Mouse (Mus musculus) forebrain, postnatal 0 days (tissue): ENCODE data around the gene Lmna. TPM values are rescaled to one million over a fixed set of nuclear protein-coding genes. Genes with fewer than 3 reads are reported as not detected.

Source experiments
- ATAC-seq: fragments of 200-750 bp; cut with Nextera tagmentation; 2 replicates; pipeline ENCODE4 v1.8.0; 2017; ENCODE audit warnings: mild to moderate bottlenecking, moderate library complexity
- DNase-seq: peaks from one replicate; pipeline ENCODE4 v3.0.0-alpha.2; 2015
- H3K27ac ChIP-seq: fragments of 300-500 bp; sonication (generic); 2 replicates; pipeline ENCODE4 v1.5.1; 2014; ENCODE audit warnings: low read depth, mild to moderate bottlenecking, antibody characterized with exemption, low read length, moderate library complexity, mixed read lengths
- H3K27me3 ChIP-seq: fragments of 300-500 bp; sonication (generic); 2 replicates; pipeline ENCODE4 v1.6.1; 2014; ENCODE audit warnings: mild to moderate bottlenecking, low read length, mixed read lengths; ENCODE audit not compliant: insufficient read depth
- H3K36me3 ChIP-seq: fragments of 300-500 bp; sonication (generic); 2 replicates; pipeline ENCODE4 v1.6.1; 2014; ENCODE audit warnings: mild to moderate bottlenecking, moderate library complexity; ENCODE audit not compliant: insufficient read depth
- H3K4me1 ChIP-seq: fragments of 300-500 bp; sonication (generic); 2 replicates; pipeline ENCODE4 v1.6.1; 2014; ENCODE audit warnings: antibody characterized with exemption; ENCODE audit not compliant: insufficient read depth
- H3K4me2 ChIP-seq: fragments of 300-500 bp; sonication (generic); 2 replicates; pipeline ENCODE4 v1.6.1; 2014; ENCODE audit warnings: low read depth, mild to moderate bottlenecking, moderate library complexity
- H3K4me3 ChIP-seq: fragments of 300-500 bp; sonication (generic); 2 replicates; pipeline ENCODE4 v1.5.1; 2014; ENCODE audit warnings: low read depth, low read length, mixed read lengths
- H3K9ac ChIP-seq: fragments of 300-500 bp; sonication (generic); 2 replicates; pipeline ENCODE4 v1.6.1; 2014; ENCODE audit warnings: mild to moderate bottlenecking
- H3K9me3 ChIP-seq: fragments of 300-500 bp; sonication (generic); 2 replicates; pipeline ENCODE4 v1.6.1; 2016; ENCODE audit warnings: low read length
- CTCF ChIP-seq: sonication (generic); IDR thresholded peaks from 2 replicates; pipeline ENCODE4 v1.5.1; 2016; ENCODE audit warnings: antibody characterized with exemption, control low read depth, low read depth
- WGBS: fragments of 180-500 bp; shearing (Covaris S2); extraction: QIAGEN DNeasy Blood & Tissue Kit; methylation state at CpG from one replicate; pipeline ENCODE4 v1.1.7; 2014; 5-methylcytosine and 5-hydroxymethylcytosine counted together
- polyA plus RNA-seq: library from polyadenylated mRNA; unstranded; fragments of >200 nt; fragmentation: Nextera tagmentation; extraction: Ambion mirVana; gene quantifications from 2 replicates; pipeline ENCODE4 v1.2.1, GENCODE M21; 2015
- total RNA-seq: library from RNA; depleted of rRNA; stranded (reverse); fragments of >200 nt; gene quantifications from 2 replicates; pipeline ENCODE4 v1.2.3, GENCODE M21; 2014

Lmna gene
- total and polyA plus RNA-seq, 2 experiments from 2014 or later = 51.4 to 71.3 TPM

DNA sequence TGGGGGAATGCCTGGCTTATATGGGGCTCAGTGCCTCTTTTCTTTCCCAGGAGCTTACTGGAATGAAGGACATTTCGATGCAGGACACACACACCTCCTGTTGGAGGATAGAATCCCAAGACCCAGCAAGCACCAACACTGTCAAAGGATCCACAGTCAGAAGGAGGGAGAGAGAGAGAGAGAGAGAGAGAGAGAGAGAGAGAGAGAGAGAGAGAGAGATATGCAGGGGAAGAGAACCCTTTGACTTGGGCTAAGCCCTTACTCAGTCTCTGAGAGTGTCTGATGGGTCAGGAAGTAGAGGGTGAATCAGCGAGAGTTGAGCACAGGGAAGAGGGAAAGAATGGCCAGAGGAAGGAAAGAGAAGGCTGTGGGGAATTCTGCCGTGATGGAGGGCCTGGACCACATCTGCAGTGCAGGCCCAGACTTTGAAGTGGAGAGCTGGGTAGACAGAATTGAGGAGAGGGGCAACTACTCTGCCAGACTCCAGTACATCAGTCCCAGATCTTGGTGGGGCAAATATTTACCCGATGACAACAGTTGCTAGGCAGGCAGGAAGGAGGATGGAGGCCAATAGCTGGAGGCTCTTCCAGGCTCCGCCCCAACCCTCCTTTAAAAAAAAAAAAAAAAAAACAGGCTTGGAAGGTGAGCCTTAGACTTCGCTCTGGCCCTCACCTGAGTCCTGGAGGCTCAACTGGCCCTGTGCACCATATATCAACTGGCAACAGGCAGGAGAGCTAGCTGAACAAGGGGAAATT is 2.6 kb upstream of the Lmna start:
- H3K4me1 ChIP-seq = peaks cover 14% of the 10 kb centered on the region; the same call in 1 of the 2 replicates
- DNase-seq (no peak), ATAC-seq (no peak)
- H3K4me2 ChIP-seq = no peak overlapping the region
- H3K27ac ChIP-seq = no peak overlapping the region
- no peak for TF ChIP-seq CTCF
- no peak overlapping the region for H3K9ac ChIP-seq
- no peak overlapping the region for H3K4me3 ChIP-seq
- no peaks in the 10 kb centered on the region for H3K27me3 ChIP-seq
- no peaks in the 10 kb centered on the region for H3K9me3 ChIP-seq
- 37% methylated on average over 6 of the region's 6 CpGs for WGBS
- no peaks in the 10 kb centered on the region for H3K36me3 ChIP-seq

DNA sequence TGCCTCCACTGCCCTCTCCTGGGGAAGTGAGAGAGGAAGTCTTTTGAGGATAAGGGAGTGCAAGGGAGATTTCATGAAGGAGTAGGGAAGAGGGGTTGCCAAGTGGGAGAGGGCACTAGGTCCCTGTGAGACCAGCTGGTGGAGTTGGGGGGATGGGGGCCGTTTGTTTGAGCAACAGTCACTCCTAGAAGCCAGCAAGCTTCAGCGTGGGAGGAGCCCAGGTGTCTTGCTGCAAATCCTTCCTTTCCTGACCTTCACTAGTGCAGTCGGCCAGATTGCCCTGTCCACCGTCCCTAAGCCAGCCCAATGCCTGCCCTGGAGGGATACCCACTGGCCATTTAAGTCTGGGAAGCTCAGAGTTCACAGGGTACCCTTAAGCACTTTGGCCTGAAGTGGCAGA is 1.8 kb upstream of the Lmna start:
- TF ChIP-seq CTCF = no peak
- H3K9me3 ChIP-seq = no peaks in the 10 kb centered on the region
- H3K36me3 ChIP-seq = no peaks in the 10 kb centered on the region
- peaks cover 14% of the 10 kb centered on the region; the same call in 1 of the 2 replicates for H3K4me1 ChIP-seq
- ATAC-seq (no peak), DNase-seq (no peak)
- H3K27ac ChIP-seq = no peak overlapping the region
- H3K4me2 ChIP-seq = no peak overlapping the region
- H3K4me3 ChIP-seq = no peak overlapping the region
- no peaks in the 10 kb centered on the region for H3K27me3 ChIP-seq
- WGBS = 66% methylated on average over 4 of the region's 4 CpGs
- H3K9ac ChIP-seq = no peak overlapping the region

DNA sequence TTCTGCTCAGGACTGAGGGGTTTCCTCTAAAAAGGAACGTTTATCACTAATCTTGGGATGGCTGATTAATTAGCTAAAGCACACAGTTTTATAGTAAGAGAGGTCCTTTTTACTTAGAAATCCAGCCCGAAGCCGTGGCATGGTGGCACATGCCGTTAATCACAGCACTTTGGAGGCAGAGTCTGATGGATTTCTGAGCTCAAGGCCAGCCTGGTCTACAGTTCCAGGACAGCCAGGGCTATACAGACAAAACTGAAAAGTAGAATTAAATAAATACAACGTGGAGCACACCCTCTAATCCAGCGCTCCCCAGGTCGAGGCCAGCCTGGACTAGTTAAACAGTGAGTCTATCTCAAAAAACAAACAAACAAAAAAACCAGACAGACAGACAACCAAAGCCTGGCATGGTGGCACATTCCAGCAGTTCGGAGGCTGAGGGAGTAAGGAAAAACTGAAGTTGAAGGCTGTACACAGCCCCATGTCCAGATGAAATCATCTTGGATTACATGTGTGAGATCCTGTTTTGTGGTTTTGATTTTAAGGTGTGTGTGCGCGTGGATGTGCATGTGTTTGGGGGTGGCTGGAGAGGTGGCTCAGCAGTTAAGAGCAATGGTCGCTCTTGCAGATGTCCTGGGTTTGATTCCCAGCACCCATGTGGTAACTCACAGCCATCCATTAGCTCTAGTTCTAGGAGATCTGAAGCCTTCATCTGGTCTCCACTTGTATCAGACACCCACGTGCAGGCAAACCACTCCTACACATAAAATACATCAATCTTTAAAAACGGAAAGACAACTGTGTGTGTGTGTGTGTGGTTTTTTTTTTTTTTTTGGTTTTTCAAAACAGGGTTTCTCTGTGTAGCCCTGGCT is 899 bp upstream of the Lmna start:
- no peak for ATAC-seq
- 49% methylated on average over 13 of the region's 13 CpGs for WGBS

GRCm38 (mm10) chr3:88509250-88509649 is 506 bp downstream of the Lmna start:
- H3K4me2 ChIP-seq = peak overlapping the region; percentile 61
- DNase-seq (no peak), ATAC-seq (no peak)
- H3K9ac ChIP-seq = peak overlapping the region; percentile 57
- no peaks in the 10 kb centered on the region; the same call in 1 of the 2 replicates for H3K27me3 ChIP-seq
- H3K27ac ChIP-seq = peak overlapping the region; percentile 85
- H3K4me1 ChIP-seq = peaks cover 14% of the 10 kb centered on the region; the same call in 1 of the 2 replicates
- no peak for TF ChIP-seq CTCF
- peak overlapping the region; percentile 38 for H3K4me3 ChIP-seq
- 62% methylated on average over 3 of the region's 3 CpGs for WGBS
- H3K9me3 ChIP-seq = no peaks in the 10 kb centered on the region
- no peaks in the 10 kb centered on the region for H3K36me3 ChIP-seq

More for the DNA sequence above, 899 bp upstream of the Lmna start:
- Histone ChIP-seq H3K27me3 (no peaks in the 10 kb centered on the region), H3K4me2 (peak overlapping the region; percentile 61), H3K4me3 (peak overlapping the region; percentile 38), H3K9me3 (no peaks in the 10 kb centered on the region), H3K9ac (peak overlapping the region; percentile 57), H3K27ac (peak overlapping the region; percentile 85), H3K36me3 (no peaks in the 10 kb centered on the region), H3K4me1 (peaks cover 14% of the 10 kb centered on the region; the same call in 1 of the 2 replicates)
- TF ChIP-seq CTCF = no peak
- no peak for DNase-seq

DNA sequence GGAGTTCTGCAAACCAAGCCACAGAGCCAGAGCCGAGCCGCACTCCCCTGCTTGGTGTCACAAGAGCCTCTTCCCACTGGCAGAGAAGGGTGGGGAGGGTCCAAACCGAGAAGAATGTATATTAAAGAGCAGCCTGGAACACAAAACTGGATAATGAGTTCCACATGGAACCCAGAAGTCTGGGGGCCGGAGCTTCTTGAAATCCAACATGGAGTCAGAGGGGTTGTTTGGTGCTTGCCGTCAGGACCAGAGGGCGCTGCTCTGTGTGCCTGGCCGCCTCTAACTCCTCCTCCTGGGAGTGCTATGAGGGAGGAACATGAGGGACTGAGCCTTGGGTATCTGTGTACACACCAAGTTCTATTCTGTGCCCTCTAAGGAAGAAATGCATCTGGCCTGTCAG is 4.0 kb downstream of the Lmna start:
- no peak for ATAC-seq
- H3K4me1 ChIP-seq = peaks cover 29% of the 10 kb centered on the region
- 55% methylated on average over 7 of the region's 7 CpGs for WGBS
- no peak overlapping the region for H3K4me3 ChIP-seq
- H3K9ac ChIP-seq = no peak overlapping the region
- no peaks in the 10 kb centered on the region; the same call in 1 of the 2 replicates for H3K27me3 ChIP-seq
- no peak for DNase-seq
- no peaks in the 10 kb centered on the region for H3K9me3 ChIP-seq
- H3K36me3 ChIP-seq = no peaks in the 10 kb centered on the region
- no peak overlapping the region for H3K4me2 ChIP-seq
- no peak for TF ChIP-seq CTCF
- no peak overlapping the region for H3K27ac ChIP-seq

GRCm38 (mm10) chr3:88505081-88505480 is 4.7 kb downstream of the Lmna start:
- no peak for ATAC-seq
- H3K27ac ChIP-seq = no peak overlapping the region

More at GRCm38 (mm10) chr3:88505081-88505480, 4.7 kb downstream of the Lmna start:
- Histone ChIP-seq H3K9ac (no peak overlapping the region), H3K9me3 (no peaks in the 10 kb centered on the region), H3K4me3 (no peak overlapping the region), H3K36me3 (no peaks in the 10 kb centered on the region), H3K27me3 (no peaks in the 10 kb centered on the region; the same call in 1 of the 2 replicates), H3K4me1 (peaks cover 23% of the 10 kb centered on the region), H3K4me2 (no peak overlapping the region)
- 65% methylated on average over 6 of the region's 6 CpGs for WGBS
- TF ChIP-seq CTCF = no peak
- no peak for DNase-seq
